Mouse (Mus musculus) kidney, postnatal 0 days (tissue): ENCODE measurements around the gene Rhbdd1. TPM values are rescaled to one million over a fixed set of nuclear protein-coding genes. Genes with fewer than 3 reads are reported as not detected.

ENCODE experiments used
- ATAC-seq: fragments of 200-750 bp; cut with Nextera tagmentation; replicated peaks from 2 replicates; pipeline ENCODE4 v1.8.0; 2017; ENCODE audit warnings: low read depth, moderate number of reproducible peaks, moderate TSS enrichment, moderate library complexity; ENCODE audit not compliant: low FRiP score
- DNase-seq: peaks from one replicate; pipeline ENCODE4 v3.0.0-alpha.2; 2016; ENCODE audit warnings: low spot score
- H3K27ac ChIP-seq: fragments of 300-500 bp; sonication (generic); 2 replicates; pipeline ENCODE4 v1.5.1; 2014; ENCODE audit warnings: mild to moderate bottlenecking
- H3K27me3 ChIP-seq: fragments of 300-500 bp; sonication (generic); 2 replicates; pipeline ENCODE4 v1.6.1; 2014; ENCODE audit warnings: low read length, mixed read lengths; ENCODE audit not compliant: insufficient read depth
- H3K36me3 ChIP-seq: fragments of 300-500 bp; sonication (generic); 2 replicates; pipeline ENCODE4 v1.6.1; 2014; ENCODE audit warnings: low read length, mixed read lengths; ENCODE audit not compliant: insufficient read depth
- H3K4me1 ChIP-seq: fragments of 300-500 bp; sonication (generic); replicated peaks from 2 replicates; pipeline ENCODE4 v1.6.1; 2014; ENCODE audit warnings: antibody characterized with exemption, low read length, mixed read lengths; ENCODE audit not compliant: insufficient read depth
- H3K4me2 ChIP-seq: fragments of 300-500 bp; sonication (generic); 2 replicates; pipeline ENCODE4 v1.6.1; 2014; ENCODE audit warnings: mild to moderate bottlenecking, low read length, moderate library complexity, mixed read lengths
- H3K4me3 ChIP-seq: fragments of 300-500 bp; sonication (generic); replicated peaks from 2 replicates; pipeline ENCODE4 v1.5.1; 2014; ENCODE audit warnings: low read depth, low read length
- H3K9ac ChIP-seq: fragments of 300-500 bp; sonication (generic); 2 replicates; pipeline ENCODE4 v1.6.1; 2014; ENCODE audit warnings: low read depth, low read length
- H3K9me3 ChIP-seq: fragments of 300-500 bp; sonication (generic); replicated peaks from 2 replicates; pipeline ENCODE4 v1.6.1; 2016; ENCODE audit warnings: low read length, inconsistent platforms, mixed read lengths
- CTCF ChIP-seq: IDR thresholded peaks from 2 replicates; pipeline ENCODE4 v1.5.1; 2016; ENCODE audit warnings: antibody characterized with exemption, low read depth, mild to moderate bottlenecking, moderate library complexity
- WGBS: fragments of 180-500 bp; shearing (Covaris S2); extraction: QIAGEN DNeasy Blood & Tissue Kit; methylation state at CpG from one replicate; pipeline ENCODE4 v1.1.7; 2014; 5-methylcytosine and 5-hydroxymethylcytosine counted together
- polyA plus RNA-seq: library from polyadenylated mRNA; unstranded; fragments of >200 nt; fragmentation: Nextera tagmentation; extraction: Ambion mirVana; gene quantifications from 2 replicates; pipeline ENCODE4 v1.2.1, GENCODE M21; 2015

Rhbdd1 gene
- polyA plus RNA-seq, 1 experiment from 2014 or later: 8.0 TPM

DNA sequence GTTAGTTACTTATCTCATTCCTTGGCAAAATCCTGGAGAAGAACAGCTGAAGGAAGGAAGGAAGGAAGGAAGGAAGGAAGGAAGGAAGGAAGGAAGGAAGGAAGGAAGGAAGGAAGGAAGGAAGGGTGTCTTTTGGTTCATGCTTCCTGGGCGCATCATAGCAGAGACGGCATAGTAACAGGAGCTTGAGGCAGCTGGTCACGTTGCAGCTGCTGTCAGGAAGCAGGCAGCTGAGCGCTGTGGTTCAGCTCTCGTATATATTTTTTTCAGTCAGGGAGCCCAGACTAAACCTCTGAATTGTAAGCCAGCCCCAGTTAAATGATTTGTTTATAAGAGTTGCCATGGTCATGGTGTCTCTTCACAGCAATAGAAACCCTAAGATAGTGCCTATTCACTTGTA, 9.9 kb downstream of the Rhbdd1 start:
- H3K4me1 ChIP-seq: 0 out of 2 replicates have a peak, but pooled peaks cover 3% of the 10 kb centered on the region
- TF ChIP-seq CTCF: no peak
- no peak overlapping the region for H3K9ac ChIP-seq
- H3K36me3 ChIP-seq: no peaks in the 10 kb centered on the region
- DNase-seq (no peak), ATAC-seq (no peak)
- H3K27ac ChIP-seq: no peak overlapping the region
- H3K9me3 ChIP-seq: no peaks in the 10 kb centered on the region
- no peak overlapping the region for H3K4me3 ChIP-seq
- H3K27me3 ChIP-seq: no peaks in the 10 kb centered on the region
- 85% methylated on average over 5 of the region's 5 CpGs for WGBS
- H3K4me2 ChIP-seq: no peak overlapping the region

DNA sequence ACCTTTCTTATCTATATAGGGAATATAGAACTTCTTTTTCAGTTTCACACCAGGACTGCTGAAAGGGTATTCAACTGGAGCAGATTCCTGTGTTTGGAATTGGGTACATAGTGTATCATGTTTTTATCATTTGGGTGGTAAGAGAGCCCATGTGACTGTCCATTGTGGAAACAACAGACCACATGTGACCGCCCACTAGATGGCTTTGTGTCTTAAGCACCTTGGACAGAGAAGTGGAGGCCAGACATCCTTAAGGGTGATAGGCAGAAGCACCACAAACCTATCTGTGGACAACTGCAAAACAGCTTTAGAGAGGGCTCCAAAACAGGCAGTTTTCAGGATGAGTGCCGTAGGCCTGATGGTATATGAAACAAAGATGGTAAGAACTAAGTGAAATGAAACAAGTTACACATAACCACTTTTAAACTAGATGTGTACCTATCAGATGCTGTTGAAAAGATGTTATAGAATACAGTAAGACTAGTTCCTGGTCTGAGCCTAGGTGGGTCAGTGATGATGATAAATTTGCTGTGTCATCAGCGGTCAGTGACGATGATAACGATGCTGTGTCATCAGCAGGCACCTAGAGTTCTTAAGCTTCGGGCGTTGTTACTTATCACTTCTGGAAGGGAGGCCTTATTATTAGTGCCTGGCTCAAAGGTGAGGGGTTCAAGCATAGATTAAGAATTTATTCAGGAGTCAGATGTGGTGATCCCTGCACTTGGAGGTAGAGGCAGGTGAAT, 12.0 kb downstream of the Rhbdd1 start:
- WGBS: 95% methylated on average over 7 of the region's 7 CpGs
- no peak overlapping the region for H3K4me2 ChIP-seq
- no peaks in the 10 kb centered on the region for H3K36me3 ChIP-seq
- no peak overlapping the region for H3K4me3 ChIP-seq
- H3K9ac ChIP-seq: no peak overlapping the region
- H3K9me3 ChIP-seq: no peaks in the 10 kb centered on the region
- no peak for DNase-seq
- H3K27me3 ChIP-seq: no peaks in the 10 kb centered on the region
- H3K4me1 ChIP-seq: 0 out of 2 replicates have a peak, but pooled peaks cover 3% of the 10 kb centered on the region
- no peak for ATAC-seq
- TF ChIP-seq CTCF: no peak
- no peak overlapping the region for H3K27ac ChIP-seq

DNA sequence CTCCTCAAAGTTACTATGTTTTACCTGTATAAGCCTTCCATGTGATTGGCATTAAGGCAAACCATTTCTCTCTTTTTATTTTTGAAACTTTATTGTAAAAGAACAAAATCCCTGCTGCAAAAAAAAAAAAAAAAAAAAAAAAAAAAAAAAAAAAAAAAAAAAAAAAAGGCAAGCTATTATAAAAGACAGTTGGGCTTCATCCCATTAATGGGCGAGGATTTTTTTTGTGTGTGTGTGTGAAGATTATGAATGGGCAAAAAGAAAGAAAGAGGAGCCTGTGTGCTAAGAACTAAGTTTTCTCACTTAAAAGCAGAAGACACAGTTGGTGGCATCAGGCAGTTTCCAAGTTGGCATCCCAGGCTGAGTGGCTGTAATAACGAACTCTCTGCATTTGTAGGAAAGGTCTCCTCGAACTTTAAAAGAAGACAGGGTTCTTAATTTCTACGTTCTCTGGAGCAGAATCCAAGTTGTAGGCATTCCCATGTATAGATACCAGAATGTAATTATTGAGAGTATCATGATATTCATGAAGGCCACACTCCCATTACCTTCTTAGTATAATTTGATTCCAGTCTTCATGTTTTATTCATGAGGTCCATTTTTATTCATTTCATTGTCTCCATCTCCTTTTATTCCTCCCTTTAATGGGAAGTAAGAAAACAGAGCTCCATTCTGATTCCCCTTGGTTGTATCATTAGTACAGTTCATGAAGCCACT, 13.1 kb downstream of the Rhbdd1 start:
- ATAC-seq: no peak
- no peak for TF ChIP-seq CTCF
- 85% methylated on average over 4 of the region's 4 CpGs for WGBS

DNA sequence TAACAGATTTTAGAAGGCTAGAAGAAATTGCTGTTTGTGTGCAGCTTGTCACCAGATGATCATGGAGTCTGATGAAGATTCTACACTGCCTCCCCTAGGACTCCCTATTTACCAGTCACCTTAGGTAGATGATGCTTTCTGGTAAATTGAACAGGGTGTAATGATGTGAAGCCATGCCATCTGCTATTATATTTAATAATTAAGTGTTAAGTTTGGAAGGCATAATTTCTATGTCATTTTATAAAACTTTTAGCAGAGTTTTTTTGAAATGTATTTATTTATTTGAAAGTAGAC, 13.6 kb downstream of the Rhbdd1 start:
- H3K36me3 ChIP-seq: no peaks in the 10 kb centered on the region
- no peaks in the 10 kb centered on the region for H3K4me1 ChIP-seq
- no peak overlapping the region for H3K9ac ChIP-seq
- ATAC-seq (no peak), DNase-seq (no peak)
- no peak overlapping the region for H3K27ac ChIP-seq
- H3K4me2 ChIP-seq: no peak overlapping the region
- H3K4me3 ChIP-seq: no peak overlapping the region
- TF ChIP-seq CTCF: no peak
- no peaks in the 10 kb centered on the region for H3K9me3 ChIP-seq
- no peaks in the 10 kb centered on the region for H3K27me3 ChIP-seq

More for the DNA sequence above, 13.1 kb downstream of the Rhbdd1 start:
- no peak overlapping the region for H3K4me3 ChIP-seq
- H3K36me3 ChIP-seq: no peaks in the 10 kb centered on the region
- no peak for DNase-seq
- no peak overlapping the region for H3K4me2 ChIP-seq
- no peak overlapping the region for H3K9ac ChIP-seq
- no peak overlapping the region for H3K27ac ChIP-seq
- H3K27me3 ChIP-seq: no peaks in the 10 kb centered on the region
- no peaks in the 10 kb centered on the region for H3K4me1 ChIP-seq
- H3K9me3 ChIP-seq: no peaks in the 10 kb centered on the region

DNA sequence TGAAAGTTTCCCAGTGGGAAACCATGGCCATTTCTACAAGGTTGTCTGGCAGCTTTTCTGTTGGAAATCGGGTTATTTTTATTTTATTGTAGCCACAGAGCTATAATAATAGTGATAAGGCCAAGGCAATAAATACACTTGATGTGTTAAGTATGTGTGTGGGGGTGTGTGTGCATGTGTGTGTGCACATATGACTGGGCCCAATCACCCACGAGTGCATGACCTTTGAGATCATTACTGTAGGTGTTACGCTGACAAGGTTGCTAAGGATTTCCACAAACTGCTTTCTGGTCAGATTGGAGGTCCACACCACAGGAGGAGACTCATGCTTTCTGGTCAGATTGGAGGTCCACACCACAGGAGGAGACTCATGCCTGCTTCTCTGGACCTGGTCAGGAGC, 18.3 kb downstream of the Rhbdd1 start:
- Histone ChIP-seq H3K4me1 (no peaks in the 10 kb centered on the region), H3K4me2 (no peak overlapping the region), H3K9me3 (no peaks in the 10 kb centered on the region), H3K27me3 (no peaks in the 10 kb centered on the region), H3K9ac (no peak overlapping the region), H3K4me3 (no peak overlapping the region), H3K27ac (no peak overlapping the region), H3K36me3 (no peaks in the 10 kb centered on the region)
- no peak for DNase-seq
- no peak for TF ChIP-seq CTCF
- ATAC-seq: no peak
- 53% methylated on average over 3 of the region's 3 CpGs for WGBS

DNA sequence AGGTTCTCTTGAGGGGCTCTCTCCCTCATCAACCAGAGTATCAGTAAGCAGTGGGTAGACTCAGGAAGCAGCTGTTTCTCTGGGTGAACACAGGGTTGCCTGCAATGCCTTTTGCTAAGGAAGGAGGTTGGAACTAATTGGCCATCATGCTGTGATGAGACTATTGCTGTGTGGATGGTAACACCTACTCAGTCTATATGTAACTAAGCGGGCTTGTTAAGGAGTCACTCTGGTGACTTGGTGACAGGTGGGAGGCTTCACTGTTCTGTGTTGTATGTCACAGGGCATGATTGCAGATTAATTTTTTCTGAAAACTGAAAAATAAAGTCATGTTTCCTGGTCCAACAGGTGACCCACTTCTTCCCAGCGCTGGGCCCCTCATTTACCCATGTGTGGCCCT, 36.8 kb downstream of the Rhbdd1 start:
- 92% methylated on average over 2 of the region's 2 CpGs for WGBS

More for the DNA sequence above, 36.8 kb downstream of the Rhbdd1 start:
- Histone ChIP-seq H3K9ac (no peak overlapping the region), H3K27ac (no peak overlapping the region), H3K36me3 (no peaks in the 10 kb centered on the region), H3K4me2 (no peak overlapping the region), H3K9me3 (no peaks in the 10 kb centered on the region), H3K4me3 (no peak overlapping the region), H3K27me3 (no peaks in the 10 kb centered on the region), H3K4me1 (no peaks in the 10 kb centered on the region)
- DNase-seq (no peak), ATAC-seq (no peak)
- TF ChIP-seq CTCF: no peak
